Mouse (Mus musculus) cerebellum, adult 9-10 months (tissue): ENCODE data around the gene Ifna7.

Source experiments
- DNase-seq: peaks from one replicate; pipeline ENCODE4 v3.0.0; 2022

Ifna7 gene

GRCm38 (mm10) chr4:88841438-88841911, 25.4 kb downstream of the Ifna7 start, which contains the start of gene Ifna4:
TSS of gene Ifna4 (plus strand) at chr4:88841861.
- no peak for DNase-seq

GRCm38 (mm10) chr4:88845334-88845733, 29.3 kb downstream of the Ifna7 start:
- no peak for DNase-seq

- no peak for DNase-seq
Measured at GRCm38 (mm10) chr4:88849698-88850097, 33.7 kb downstream of the Ifna7 start, which contains the start of gene Ifna1. TSS of gene Ifna1 (plus strand) at chr4:88850087.

- no peak for DNase-seq
Measured at GRCm38 (mm10) chr4:88851026-88851763, 35.2 kb downstream of the Ifna7 start.

- DNase-seq = no peak
Measured at GRCm38 (mm10) chr4:88859214-88859613, 43.2 kb downstream of the Ifna7 start.

GRCm38 (mm10) chr4:88863309-88863708, 47.3 kb downstream of the Ifna7 start:
- DNase-seq = no peak

- DNase-seq = no peak
Measured at GRCm38 (mm10) chr4:88864599-88864998, 48.6 kb downstream of the Ifna7 start.

GRCm38 (mm10) chr4:88865011-88865569, 49.1 kb downstream of the Ifna7 start:
- no peak for DNase-seq
